Mouse (Mus musculus): ENCODE data around the gene Avl9.

DNA sequence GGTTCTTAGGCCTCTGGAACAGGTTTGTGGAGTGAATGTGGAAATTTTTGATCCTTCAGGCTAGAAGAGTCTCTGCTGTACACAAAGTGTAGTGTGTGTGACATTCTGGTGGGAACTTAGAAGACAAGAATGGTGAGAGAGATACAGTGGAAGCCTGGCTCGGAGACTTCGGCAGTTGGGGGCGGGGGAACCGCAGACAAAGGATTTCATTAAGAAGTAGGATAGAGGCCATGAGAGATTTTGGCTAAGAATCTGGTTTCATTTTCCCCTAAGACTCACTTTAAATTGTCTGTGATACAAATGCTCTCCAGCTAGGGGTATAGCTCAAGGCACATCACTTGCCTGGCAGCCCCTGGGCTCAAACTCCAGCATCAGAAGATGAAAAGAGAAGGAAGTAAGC is 90.3 kb downstream of the Avl9 start:
- TF ChIP-seq POLR2A (IDR thresholded peaks at IDR 0.05; ENCODE audit: borderline replicate concordance, insufficient read depth, low read length): no peak
- no peak for TF ChIP-seq CTCF (IDR thresholded peaks at IDR 0.05; ENCODE audit: borderline replicate concordance, insufficient read depth, low read depth, low read length)
